Mouse (Mus musculus) gonadal fat pad, adult 2 months (tissue): ENCODE data around the gene Slc4a1ap. TPM values are rescaled to one million over a fixed set of nuclear protein-coding genes. Genes with fewer than 3 reads are reported as not detected.

Source experiments
- DNase-seq: peaks from one replicate; pipeline ENCODE4 v3.0.0-alpha.2; 2012; ENCODE audit warnings: low read depth
- polyA plus RNA-seq: library from polyadenylated mRNA; depleted of rRNA; stranded (reverse); fragments of >200 nt; gene quantifications from 2 replicates; pipeline ENCODE4 v1.2.3, GENCODE M21; 2012; rRNA removed

Gene Slc4a1ap
- polyA plus RNA-seq, 1 experiment, result 12.6 TPM

- DNase-seq, result peak; percentile 97
These were observed 79.4 kb downstream of the Slc4a1ap start for GRCm38 (mm10) chr5:31606151-31606550.

Other genes starting within 250 kb of the Slc4a1ap start
- gene Ift172, start 235.9 kb upstream of the Slc4a1ap start, polyA plus RNA-seq, result 37.7 and 38.4 TPM in 2 replicates
- 6.1 and 8.0 TPM in 2 replicates for gene Fndc4, start 230.9 kb upstream of the Slc4a1ap start, polyA plus RNA-seq
- 0.23 and 0.53 TPM in 2 replicates for gene Gckr, start 229.6 kb upstream of the Slc4a1ap start, polyA plus RNA-seq
- 12.6 and 13.0 TPM in 2 replicates for gene Zfp512, start 74.6 kb upstream of the Slc4a1ap start, polyA plus RNA-seq
- gene 4930548H24Rik, start 41.3 kb upstream of the Slc4a1ap start, polyA plus RNA-seq, result not detected in 2 replicates
- 10.7 and 12.8 TPM in 2 replicates for gene Gpn1, start 32.3 kb upstream of the Slc4a1ap start, polyA plus RNA-seq
- gene Supt7l, start 812 bp downstream of the Slc4a1ap start, polyA plus RNA-seq, result 14.2 and 17.1 TPM in 2 replicates
- 30.7 and 31.4 TPM in 2 replicates for gene Mrpl33, start 69.9 kb downstream of the Slc4a1ap start, polyA plus RNA-seq
- 12.2 and 12.3 TPM in 2 replicates for gene Rbks, start 170.6 kb downstream of the Slc4a1ap start, polyA plus RNA-seq
- gene Babam2, start 170.7 kb downstream of the Slc4a1ap start, polyA plus RNA-seq, result 49.0 and 49.9 TPM in 2 replicates